Mouse (Mus musculus): Measurements from ENCODE around the gene Nudt1.

Nudt1 gene
- long read RNA-seq, experiment 1, transcript Nudt1-201 (5 exons, 954 nt), result major isoform, 5 of 7 reads
- long read RNA-seq, experiment 1, partial matches to known transcripts, result 0 of 7 reads
- long read RNA-seq, experiment 1, other reads (novel, unspliced or antisense), result 1 of 7 reads
- long read RNA-seq, experiment 2, transcript Nudt1-202 (4 exons, 952 nt), result major isoform, 7 of 12 reads
- long read RNA-seq, experiment 2, partial matches to known transcripts, result 0 of 12 reads
- long read RNA-seq, experiment 2, other reads (novel, unspliced or antisense), result 1 of 12 reads

DNA sequence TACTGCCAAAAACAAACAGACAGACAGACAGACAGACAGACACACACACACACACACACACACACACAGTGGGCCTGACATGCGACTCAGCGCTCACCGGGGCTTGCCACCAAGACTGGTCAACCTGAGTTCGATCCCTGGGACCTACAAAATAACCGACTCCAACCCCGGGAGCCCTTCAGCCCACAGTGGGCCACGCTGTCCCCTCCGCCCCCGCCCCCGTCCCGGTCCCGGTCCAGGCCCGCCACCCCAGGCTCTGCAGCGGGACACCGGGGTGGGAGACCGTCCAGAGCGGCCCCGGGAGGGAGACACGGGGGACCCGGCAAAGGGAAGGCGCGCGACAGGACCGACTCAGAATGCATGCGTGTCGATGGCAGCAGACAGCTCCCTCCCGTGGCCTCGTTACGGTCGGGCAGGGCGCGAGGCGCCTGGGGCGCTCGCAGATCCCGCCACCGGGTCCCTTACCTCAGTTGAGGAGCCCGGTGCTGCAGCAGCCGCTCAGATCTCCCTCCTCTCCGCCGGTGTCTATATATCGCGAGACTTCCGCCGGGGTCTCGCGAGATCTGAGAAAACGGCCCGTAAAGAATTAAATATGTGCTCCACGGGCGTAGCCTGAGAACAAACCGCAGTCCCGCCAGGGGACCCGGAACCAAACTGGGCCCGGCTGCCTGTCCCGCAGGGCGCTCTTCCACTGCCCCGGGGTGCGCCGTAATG is at the start of gene Nudt1, which contains the start of gene Mad1l1:
Gene Nudt1, plus strand, starts transcription at position 615 of the 714 bp plus-strand sequence.
Gene Mad1l1, minus strand, starts transcription at position 511 of the 714 bp plus-strand sequence.
- intact Hi-C loops (cut with DNase I), result no loop called here

DNA sequence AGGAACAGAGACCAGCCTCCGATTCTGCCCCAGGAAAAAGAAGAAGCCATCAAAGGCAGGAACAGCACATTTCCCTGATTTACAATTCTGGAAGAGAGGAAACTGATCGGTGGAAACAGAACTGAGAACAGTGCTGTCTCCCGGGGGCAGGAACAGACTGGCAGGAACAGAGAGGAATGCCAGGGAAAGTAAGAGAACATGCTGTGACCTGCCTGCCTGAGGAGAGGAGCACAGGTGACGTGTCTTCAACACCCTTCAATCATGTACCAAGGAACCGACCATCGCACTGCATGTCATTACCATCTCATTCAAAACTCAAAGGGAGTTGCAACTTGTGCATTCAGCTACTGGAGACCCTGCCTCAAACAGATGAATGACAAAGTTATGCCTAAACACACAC is 44.7 kb upstream of the Nudt1 start:
- intact Hi-C loops (cut with DNase I), result no loop called here

DNA sequence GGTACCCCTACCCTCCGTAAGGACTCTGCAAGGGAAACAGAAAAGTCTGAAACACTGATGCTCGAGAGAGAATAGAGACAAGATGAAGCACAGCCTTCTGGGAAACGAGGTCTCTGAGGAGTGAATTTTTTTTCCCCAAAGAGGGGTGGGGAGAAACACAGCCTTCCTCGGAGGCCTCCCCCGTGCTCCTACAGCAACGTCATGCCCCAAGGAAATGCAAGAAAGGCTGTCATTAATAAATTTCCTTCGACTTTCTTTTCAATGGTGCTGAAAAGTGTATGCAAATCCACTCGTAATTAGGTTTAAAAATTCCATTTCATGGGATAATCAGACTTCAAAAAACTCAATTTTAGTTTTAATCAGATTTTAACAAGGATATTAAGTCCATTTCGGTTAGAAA is 41.3 kb upstream of the Nudt1 start:
- intact Hi-C loops (cut with DNase I), result no loop called here

GRCm38 (mm10) chr5:140282376-140282775 is 39.1 kb upstream of the Nudt1 start:
- intact Hi-C loops (cut with DNase I), result no loop called here

DNA sequence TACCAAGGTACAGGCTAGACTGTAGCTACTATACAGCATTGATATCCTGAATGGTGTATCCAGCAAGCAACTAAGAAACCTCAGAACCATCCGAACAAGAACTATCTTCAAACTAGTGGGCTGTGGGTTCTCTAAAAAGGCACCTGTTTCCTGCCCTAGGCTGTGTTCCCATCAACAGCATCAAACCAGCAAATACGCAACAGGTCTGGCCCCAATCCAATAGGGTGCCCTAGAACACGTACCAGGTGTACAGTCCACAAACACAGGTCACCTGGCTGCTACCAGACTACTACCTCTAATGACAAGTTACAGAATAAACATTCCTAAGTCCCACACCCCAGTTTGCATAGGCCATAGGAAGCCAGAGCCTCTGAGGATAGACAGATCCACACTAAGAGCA is 38.6 kb upstream of the Nudt1 start:
- intact Hi-C loops (cut with DNase I), result no loop called here

DNA sequence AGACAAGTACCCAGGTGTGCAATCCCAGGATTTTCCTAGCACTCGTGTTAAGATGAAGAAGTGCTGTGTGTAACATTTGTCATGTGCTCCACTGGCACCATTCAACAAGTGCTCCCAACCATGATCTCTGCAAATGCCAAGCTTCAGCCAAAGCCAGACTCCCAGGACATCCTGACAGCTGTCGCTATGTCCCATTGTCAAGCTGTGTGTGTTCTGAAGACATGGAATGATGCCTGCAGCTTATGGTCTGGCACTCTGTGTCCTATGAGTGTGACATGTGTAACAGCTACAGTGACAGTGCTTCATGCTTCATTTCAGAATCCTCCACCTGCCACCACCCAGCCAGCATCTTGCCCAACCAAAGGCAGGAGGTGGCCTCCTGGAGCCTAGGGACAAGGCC is 37.4 kb upstream of the Nudt1 start:
- intact Hi-C loops (cut with DNase I), result no loop called here

DNA sequence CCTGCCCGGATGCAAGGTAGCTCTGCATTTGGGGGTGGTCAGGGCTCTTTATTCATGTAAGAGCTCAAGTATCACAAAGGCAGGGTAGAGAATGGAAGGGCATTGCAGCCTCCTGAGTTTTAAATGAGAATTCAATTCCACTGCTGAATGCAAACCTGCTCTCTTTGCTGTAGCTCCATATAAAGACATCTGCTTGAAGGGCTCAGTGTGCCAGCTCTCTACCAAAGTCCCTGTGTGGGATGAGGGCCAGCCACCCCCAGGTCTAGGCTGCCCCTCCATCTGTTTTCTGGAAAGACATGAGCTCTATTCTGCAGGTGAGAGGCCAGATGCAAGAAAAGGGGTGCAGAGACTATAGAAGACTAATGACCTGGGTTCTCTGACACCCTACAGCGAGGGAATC is 36.7 kb upstream of the Nudt1 start:
- intact Hi-C loops (cut with DNase I), result no loop called here

DNA sequence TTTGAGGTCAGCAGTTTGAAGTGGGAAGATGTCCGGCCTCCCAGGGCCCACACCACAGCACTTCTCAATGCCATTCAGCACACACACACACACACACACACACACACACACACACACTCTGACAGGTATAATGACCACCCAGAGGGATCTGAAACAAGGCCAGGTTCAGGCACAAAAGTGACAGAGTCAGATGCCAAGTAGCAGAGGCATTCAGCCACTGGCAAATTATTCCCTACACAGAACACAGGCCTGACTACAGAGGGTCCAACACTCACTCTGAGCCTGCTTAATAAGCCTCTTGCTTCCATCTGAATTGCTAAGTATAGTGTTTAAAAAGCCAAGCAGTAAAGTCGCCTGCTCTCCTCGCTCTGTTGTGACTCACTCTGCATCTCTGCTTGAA is 33.2 kb upstream of the Nudt1 start:
- intact Hi-C loops (cut with DNase I), result no loop called here

DNA sequence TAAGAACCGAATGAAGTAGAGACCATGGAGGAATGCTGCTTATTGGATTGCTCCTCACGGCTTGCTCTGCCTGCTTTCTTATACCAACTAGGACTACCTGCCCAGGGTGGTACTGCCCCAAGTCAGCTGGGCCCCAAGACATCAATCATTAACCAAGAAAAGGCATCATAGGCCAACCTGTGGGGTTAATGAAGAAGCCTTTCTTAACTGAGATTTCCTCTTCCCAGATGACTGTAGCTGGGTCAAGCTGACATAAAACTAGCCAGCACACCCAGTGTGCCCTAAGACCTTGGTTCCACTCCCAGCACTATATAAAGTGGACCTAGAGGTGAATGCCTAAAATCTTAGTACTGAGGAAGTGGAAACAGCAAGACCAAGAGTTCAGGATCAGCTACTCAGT is 32.3 kb upstream of the Nudt1 start:
- intact Hi-C loops (cut with DNase I), result no loop called here

DNA sequence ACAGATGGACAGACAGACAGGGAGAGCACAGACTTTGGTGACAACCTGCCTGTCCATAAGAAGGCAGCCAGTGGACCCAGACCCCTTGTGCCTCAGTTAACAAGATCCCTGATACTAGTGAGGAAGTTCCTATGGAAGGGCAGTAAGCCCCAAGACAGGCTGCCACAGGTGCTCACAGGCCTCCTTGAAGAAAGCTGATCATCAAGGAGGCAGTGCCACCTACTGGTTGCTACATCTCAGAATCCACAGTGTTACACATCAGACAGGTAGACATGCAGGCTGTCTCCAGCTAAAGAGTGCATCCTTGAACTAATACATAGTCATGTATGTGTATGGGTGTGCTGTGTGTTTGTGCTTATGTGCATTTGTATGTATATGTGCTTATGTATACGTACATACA is 29.3 kb upstream of the Nudt1 start:
- intact Hi-C loops (cut with DNase I), result loop anchor here (5.0 kb wide), 2 partner anchors 95 to 455 kb away; no protein-coding TSS in a partner anchor

- intact Hi-C loops (cut with DNase I), result no loop called here
Observed at GRCm38 (mm10) chr5:140298291-140298690, 23.2 kb upstream of the Nudt1 start.

DNA sequence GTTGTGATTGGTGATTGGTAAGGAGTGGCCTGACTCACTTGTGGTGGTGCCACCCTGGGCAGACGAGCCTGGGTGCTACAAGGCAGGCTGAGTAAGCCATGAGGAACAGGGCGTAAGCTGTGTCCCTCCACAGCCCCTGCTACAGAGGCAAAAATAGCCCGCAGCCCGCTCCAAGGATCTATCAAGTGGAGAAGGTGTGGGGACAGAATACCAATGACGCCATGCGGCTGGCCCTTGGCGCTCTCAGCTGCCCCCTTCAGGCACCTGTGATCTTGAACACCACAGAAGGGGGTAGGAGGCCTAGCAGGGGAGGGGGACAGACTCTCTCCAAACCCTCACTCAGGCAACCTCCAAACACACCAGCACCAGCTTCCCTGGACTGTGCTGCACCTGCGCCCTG is 15.4 kb upstream of the Nudt1 start:
- intact Hi-C loops (cut with DNase I), result no loop called here

DNA sequence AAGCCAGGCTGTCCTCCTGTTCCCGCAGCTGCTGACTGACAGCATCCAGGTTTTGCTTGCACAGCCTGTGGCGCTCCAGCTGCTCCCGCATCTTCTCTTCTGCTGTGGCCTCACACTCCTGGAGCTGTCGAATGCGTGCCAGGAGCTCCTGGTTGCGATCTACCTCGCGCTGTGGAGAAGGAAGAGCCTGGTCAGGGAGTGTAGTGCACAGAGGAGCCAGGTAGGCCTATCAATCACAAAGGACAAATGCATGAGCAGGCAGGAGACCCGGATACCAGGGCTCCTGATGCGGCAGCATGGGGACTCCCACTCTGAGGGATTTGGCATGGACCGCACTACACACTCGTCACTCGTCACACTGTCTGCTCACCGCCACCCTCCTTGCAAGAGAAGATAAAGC is 13.9 kb upstream of the Nudt1 start:
- intact Hi-C loops (cut with DNase I), result no loop called here

GRCm38 (mm10) chr5:140316716-140317115 is 4.7 kb upstream of the Nudt1 start:
- intact Hi-C loops (cut with DNase I), result no loop called here

GRCm38 (mm10) chr5:140321756-140322575 is 510 bp downstream of the Nudt1 start:
- intact Hi-C loops (cut with DNase I), result no loop called here

DNA sequence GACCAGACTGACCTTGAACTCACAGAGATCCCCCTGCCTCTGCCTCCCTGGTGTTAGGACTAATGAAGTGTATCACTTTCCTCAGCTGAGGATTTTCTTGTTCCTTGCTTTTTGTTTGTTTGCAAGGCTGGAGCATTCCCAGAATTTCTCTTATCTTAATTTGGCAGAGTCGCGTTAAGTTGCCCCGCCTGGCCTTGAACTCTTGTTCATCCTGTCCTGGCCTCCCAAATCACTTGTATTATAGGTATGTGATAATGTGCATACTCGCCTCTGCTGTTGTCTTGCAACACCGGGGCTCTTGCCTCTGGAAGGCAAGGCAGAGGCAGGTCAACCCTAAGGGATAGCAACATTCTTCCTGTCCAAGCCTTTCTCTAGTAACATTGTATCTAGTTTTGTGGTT is 2.6 kb downstream of the Nudt1 start:
- intact Hi-C loops (cut with DNase I), result no loop called here

DNA sequence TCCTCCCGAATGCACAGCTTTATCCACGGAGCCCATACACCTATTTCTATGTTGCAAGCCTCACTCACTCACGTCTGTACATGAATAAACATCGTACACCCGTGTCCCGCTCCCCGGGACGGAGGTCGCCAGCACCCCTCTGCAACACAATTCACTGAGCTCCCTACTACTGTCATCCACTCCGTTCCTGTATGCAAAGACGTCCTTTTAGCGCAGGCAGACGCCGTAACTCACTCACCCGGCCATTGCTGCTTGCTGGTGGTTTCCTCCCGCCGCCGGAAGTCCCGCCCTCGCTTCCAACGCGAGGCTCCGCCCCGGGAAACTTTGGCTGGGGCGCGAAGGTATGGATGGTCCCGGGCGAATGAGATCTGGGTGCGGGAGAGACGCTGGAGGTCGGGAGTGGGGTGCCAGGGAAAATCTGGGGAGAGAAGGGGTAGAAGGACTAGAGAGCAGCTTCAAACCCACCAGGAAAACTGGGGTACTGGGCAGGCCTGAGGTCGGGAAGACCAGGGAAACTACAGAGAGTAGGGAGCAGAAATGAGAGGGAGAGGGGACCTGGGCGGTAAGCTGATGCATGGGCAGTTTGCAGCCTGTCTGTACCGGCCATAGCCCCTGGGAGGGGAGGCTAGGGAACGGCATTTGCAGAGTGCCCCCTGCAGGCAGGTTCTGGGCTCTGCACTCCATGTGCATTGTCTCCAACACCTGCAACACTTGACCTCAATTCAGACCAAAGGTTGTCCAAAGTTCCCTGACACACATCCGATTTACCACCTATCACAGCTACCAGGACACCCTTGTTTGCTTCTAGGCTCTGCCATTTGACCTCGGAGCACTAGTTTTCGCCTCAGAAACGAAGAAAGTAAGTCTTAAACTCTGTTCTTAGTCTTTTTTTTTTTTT is 10.4 kb downstream of the Nudt1 start, which contains the start of gene Mrm2:
Gene Mrm2, minus strand, starts transcription at position 284 of the 898 bp plus-strand sequence.
- intact Hi-C loops (cut with DNase I), result loop anchor here (5.0 kb wide), 3 partner anchors 65 to 205 kb away; no protein-coding TSS in a partner anchor

DNA sequence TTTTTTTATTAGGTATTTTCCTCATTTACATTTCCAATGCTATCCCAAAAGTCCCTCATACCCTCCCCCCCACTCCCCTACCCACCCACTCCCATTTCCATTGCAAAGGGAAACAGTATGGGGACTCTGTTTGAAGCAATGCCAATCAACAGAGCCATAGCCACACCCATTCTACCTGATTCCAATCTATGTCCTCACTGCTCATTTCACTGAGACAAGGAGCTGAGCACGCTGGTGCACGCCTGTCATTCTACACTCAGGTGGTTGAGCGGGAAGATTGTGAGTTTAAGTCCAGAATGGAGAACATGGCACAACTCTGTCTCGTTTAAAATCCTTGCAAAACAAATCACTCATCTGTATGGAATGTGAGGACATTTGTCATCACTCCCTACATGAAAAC is 11.1 kb downstream of the Nudt1 start:
- intact Hi-C loops (cut with DNase I), result loop anchor here (5.0 kb wide), 3 partner anchors 65 to 205 kb away; no protein-coding TSS in a partner anchor

DNA sequence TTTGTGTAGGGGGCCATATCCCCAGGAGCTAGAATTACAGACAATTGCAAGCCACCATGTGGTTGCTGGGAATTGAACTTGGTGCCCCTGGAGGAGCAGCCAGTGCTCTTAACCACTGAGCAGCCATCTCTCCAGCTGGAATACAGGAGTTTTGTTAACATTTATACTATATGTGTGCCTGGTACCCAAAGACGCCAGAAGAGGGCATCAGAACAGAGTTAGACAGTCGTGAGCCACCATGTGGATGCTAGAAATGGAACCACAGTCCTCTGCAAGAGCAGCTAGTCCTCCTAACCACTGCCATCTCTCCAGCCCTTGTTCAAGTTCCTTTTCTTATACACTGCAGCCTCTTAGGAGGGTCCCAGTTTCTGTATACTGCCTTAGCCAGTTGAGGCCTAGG is 12.2 kb downstream of the Nudt1 start:
- intact Hi-C loops (cut with DNase I), result loop anchor here (5.0 kb wide), 3 partner anchors 64 to 204 kb away; no protein-coding TSS in a partner anchor

- intact Hi-C loops (cut with DNase I), result loop anchor here (5.0 kb wide), 1 partner anchor 499 kb away; no protein-coding TSS in a partner anchor
Observed at GRCm38 (mm10) chr5:140336680-140337079, 15.2 kb downstream of the Nudt1 start.

All from adrenal gland (tissue).